Mouse (Mus musculus) kidney, postnatal 14 days (tissue): Measurements from ENCODE around the gene Chfr.
"Not testable (repeated sequence)": the region's sequence is repeated elsewhere in the genome, so short reads cannot be mapped to it uniquely, and the experiment has no call there.

ENCODE experiments used
- DNase-seq: peaks from one replicate; pipeline ENCODE4 v3.0.0; 2022; ENCODE audit warnings: mixed read lengths

The Chfr gene

DNA sequence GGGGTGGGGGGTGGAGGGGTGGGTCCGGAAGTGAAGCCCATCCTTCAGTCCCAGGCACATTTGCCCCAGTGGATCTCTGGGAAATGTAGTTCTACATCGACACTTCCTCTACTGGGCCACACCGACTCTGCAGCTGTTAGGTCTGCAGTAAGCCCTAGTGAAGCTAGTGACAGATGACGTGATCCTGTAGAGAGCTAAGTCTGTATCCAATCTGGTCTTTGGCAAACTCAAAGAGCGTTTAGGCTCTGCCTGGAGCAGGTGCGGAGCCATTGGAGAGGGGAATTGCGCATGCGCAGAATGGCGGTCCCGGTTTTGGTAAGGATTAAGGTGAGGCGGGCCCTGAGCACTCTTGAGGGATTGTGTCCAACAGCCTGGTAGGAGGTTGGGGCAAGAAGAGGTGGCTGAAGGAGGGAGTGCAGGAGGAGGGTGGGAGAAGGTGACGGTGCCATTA lies 25.6 kb upstream of the Chfr start, which contains the start of gene Zfp605:
Zfp605 (plus strand) TSS at position 102 of the 451 bp plus-strand sequence.
- DNase-seq: peak; percentile 91

DNA sequence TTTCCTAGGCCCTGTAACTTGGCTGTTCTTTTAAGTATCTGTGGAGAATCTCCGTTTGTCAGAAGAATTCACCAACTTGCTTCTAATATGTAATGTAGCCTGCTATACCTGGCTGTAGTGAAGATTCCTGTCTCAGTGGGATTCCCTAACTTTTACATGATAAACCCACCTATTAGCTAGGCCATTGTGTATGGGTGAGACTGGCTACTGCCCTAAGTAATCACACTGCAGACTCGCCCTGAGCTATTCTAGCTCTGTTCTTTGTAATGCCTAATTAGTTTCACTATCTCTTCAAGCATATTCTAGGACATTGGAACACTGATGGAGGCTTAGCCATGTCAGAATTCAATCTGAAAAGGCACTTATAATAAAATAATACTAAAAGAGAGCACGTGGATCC lies 13.3 kb upstream of the Chfr start:
- not testable (repeated sequence) for DNase-seq

DNA sequence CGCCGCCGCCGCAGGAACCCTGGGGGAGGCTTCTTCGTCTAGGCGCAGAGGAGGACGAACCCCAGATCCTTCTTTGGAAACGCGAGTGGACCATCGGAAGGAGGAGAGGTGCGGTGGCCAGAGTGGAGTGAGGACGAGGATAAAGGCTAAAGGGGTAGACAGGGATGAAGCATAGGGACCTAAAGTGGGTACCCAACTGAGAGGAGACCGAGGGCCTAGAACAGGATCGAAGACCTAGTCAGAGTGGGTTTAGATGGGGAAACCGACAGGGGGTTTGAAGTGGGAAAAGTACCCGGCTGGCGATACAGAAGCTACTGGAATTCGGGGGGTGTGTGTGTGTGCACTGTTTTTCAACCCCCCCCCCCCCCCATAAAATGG lies 434 bp downstream of the Chfr start:
- DNase-seq: no peak

DNA sequence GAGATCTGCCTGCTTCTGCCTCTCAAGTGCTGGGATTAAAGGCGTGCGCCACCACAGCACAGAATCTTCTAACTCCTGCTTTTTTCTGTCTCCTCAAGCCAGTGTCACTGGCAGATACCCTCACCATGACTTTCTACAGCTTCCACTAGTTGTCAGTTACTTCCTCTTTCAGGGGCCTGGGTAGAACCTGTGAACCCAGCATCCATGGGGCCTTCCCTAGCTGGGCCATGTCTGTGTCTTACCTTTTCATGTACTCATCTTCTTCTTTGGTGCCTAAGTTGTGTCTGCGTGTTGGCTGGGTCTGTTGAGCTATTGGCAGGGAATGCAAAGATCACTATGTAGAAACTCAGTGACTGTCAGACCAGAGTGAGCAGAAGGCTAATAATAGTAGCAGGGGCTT lies 2.2 kb downstream of the Chfr start:
- DNase-seq: no peak

DNA sequence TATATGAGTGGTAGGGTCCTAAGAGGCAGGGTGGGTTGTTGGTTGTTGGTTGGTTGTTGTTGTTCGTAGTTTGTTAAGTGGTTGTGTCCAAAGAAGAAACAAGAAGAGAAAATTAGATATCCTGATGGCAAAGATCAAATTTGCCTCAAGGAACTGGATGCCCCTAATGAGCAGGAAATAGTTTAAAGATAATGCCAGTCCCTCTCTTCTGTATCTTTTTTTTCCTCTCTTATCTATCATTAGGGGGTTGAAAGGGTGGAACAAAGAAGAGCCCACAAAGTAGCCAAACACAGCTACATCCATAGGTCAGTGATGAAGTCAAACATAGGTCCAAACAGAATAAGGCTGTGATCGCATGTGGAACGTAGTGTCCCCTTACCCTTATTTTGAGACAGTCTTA lies 3.7 kb downstream of the Chfr start:
- no peak for DNase-seq

DNA sequence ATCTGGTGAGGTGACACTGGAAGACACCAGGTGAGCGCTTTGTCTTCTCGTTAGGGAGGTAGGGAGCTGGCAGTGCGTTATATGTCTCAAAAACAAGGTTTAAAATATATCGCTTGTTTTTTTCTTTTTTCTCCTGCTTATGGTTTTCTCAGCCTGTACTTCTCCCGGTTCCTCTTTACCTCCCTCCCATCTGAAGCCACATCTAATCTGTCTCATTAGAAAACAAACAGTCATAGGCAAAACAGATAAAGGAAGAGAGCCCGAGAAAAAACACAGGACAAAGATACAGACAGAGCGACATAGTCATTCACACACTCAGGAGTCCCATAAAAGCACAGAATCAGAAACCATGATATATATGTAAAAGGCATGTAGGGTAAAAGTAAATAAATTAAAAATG lies 4.8 kb downstream of the Chfr start:
- no peak for DNase-seq

DNA sequence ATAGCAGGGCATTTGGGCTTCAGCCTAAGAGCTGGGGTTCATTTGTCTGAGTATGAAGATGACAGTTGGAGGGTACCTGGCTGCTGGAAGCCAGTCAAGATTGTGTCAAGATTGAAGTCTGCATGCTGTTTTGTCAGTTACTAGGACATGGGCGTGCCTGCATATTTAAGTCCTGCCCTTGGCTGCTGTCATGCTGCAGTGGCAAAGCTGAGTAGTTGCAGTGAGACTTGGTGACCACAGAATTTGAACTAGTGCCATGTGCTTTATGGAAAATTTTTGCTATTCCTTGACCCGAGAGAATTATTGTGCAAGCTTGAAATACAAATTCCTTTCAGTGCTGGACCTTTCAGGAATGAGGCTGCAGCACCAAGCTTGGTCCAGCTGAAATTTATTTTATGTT lies 6.7 kb downstream of the Chfr start:
- peak; percentile 27 for DNase-seq

DNA sequence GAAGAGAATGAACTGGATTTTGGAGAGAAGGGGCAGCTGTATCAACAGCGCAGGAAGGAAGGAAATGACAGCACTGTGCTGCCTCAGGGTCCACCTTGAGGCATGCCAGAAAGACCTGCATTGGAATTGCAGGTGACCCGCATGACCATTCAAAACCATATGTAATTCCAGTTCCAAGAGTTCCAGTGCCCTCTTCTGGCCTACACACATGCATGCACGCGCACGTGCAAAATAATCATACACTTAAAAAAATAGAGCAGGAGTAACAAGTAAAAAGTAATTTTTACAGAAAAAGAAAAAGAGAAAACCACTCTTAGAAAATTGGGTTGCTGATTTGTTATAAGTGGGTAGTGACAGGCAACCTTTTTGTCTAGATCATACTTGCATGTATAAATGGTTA lies 7.4 kb downstream of the Chfr start:
- DNase-seq: peak; percentile 9

DNA sequence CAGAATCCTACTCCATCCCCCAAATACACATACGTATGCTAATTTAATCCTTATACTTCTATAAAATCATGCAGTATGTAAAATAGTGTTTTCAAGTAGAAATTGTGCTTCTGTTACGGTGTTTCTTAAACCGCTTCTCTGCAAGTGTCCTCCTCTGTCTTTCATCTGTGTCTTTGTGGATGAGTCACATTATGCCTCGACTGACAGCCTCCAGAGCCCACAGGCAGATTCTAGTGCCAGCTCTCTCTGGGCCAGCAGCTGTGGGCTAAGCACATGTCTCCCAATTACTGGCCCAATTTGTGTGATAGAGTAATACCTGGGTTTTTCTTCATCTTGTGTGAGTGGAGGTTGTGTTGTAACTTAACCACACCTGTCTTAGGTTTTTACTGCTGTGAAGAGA lies 33.7 kb downstream of the Chfr start:
- DNase-seq: no peak

DNA sequence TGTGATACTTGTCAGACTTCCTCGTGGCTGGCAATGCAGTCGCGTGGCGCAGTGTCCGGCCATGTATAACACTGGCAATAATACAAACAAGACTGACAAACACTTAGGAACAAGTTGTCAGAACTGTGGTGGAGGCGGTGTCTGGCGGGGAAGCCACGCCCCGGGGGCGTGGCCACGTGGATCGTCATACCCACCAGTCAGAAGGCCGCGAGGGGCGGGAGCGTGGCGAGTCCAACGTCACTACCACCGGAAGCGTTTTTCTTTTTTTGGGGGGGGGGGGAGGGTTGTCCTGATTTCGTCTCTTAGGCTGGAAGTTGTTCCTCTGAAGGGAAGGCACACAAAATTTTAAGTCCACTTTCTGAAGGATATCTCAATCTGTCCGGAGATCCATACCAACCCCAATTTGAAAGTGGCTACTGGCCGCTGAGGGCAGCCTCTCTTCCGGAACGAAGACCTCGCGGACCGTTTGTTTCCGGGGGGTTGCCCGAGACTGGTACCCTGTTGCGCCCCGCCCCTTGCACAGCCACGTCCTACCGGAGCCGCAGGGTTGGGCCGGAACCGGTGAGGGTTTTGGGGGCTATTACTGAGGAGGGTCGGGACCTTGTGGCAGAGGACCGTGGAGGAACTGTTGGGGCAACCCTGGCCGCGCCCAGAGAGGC lies 40.8 kb downstream of the Chfr start, which contains the start of gene Golga3:
Golga3 (plus strand) TSS at position 340 of the 659 bp plus-strand sequence.
- DNase-seq: peak; percentile 97

DNA sequence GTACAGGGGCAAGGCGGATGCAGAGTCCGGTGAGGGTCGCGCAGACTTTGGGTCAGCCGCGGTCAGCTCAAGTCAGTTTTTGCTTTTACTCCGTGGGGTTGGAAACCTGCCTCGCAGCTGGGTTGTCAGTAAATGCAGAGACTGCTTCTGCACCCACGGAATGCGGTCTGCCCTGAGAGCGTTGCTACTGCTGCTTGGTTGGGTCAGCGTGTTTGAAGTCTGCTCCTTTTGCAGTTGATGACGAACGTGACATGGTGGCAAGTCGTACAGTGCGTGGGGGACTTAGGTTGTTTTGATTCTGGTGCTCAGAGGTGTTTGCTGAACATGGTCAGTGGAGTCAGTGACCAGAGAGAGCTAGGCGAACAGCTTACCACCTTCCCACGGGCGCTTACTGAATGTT lies 41.4 kb downstream of the Chfr start:
- no peak for DNase-seq

DNA sequence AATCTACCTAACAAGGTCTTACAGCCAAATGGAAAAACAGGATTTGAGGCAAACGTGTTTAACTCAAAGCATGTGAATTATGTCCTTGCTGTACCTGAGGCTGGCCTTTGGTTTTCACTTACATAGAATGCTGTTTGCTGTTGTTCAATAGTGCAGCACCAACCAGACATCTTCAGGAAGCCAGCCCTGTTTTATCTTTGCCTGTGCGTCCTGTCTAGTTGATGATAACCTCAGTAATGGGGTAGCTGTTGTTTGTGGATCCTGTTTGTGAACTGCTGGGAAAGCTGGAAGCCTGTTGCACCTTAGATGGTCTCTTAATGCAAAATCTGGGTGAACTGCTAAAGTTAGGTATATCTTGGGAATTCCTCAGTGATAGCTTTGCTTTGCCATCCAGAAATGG lies 43.0 kb downstream of the Chfr start:
- DNase-seq: no peak

DNA sequence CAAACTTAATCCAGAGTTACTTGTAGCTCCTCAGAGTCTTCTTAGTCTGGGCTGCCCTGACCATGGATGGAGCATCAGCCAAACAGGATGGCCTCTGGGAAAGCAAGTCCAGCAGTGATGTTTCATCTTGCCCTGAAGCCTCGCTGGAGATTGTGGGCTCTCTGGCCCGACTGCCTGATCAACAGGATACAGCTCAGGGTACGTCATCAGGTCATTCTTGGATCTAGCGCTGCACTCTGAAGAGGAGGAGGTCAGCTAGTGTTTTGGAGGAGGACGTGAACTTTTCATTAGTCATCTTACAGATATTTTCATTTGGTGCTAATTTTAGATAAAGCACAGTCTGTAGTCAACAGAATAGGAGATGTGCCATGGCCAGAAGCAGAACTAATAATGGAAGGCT lies 46.1 kb downstream of the Chfr start:
- DNase-seq: no peak

DNA sequence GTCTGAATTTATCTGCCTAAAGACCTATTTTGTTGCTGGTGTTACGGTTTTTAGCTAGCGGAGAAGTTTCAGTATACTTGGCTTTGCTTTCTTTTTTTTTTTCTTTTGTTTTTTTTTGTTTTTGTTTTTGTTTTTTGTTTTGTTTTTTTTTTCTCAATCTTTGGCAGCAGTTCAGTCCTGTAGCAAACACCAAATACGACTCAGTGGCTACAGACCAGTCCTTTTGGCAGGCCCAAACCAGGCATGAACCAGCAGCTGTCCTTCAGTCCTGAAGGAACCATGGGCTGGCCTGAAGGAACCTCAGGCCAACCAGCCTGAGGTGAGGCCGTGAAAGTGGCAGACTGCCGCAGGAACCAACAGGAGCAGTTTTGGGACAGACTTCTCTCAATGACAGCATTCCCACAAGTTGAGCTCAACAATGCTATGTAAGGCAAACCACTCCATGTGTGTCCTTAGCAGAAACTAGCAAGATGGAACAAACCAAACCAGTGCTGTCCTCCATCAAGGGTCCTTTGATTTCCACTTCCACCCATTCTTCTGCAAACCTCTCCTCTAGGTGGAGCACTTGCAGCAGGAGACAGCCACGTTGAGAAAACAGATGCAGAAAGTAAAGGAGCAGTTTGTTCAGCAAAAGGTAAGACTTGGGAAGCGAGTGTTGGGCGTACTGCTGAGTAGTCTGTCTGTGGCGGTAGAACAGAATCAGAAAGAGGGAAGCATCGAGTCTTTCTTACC lies 67.7 kb downstream of the Chfr start:
- peak; percentile 8 for DNase-seq

DNA sequence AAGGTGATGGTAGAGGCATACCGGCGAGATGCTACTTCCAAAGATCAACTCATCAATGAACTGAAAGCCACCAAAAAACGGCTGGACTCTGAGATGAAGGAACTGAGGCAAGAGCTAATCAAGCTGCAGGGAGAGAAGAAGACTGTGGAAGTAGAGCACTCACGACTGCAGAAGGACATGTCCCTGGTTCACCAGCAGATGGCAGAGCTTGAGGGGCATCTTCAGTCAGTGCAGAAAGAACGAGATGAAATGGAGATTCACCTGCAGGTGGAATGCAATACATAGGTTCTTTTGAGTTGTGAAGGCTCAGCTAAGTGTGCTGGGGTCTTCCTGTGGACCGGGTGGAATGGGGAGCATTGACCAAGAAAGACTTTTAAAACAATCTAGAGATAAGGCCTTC lies 69.1 kb downstream of the Chfr start:
- no peak for DNase-seq

DNA sequence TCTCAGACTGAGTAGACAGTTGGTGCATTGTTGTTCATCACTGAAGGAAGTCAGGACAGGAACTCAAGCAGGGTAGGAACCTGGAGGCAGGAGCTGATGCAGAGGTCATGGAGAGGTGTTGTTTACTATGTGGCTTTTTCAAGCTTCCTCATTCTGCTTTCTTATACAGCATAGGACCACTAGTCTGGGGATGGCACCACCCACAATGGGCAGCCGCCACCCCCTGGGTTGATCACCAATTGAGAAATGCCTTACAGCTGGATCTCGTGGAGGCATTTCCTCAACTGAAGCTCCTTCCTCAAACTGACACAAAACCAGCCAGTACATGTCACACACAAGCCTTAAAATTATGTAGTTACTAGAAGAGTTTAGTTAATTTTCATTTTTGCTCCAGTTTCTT lies 75.7 kb downstream of the Chfr start:
- DNase-seq: no peak

DNA sequence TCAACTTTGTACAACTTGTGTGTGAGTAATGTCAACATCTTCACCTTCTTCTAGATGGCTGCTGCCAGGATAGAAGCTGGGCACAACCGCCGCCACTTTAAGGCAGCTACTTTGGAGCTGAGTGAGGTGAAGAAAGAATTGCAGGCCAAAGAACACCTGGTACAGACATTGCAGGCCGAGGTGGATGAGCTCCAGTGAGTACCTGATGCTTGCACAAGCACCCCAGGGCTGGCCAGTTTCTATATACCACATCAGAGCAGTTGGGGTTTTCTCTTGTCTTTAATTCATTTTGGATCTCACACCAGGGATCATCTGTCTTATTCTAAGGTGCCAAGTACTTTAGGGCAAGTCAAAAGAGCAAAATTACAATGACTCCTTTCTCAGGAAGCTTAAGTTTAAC lies 81.1 kb downstream of the Chfr start:
- no peak for DNase-seq

DNA sequence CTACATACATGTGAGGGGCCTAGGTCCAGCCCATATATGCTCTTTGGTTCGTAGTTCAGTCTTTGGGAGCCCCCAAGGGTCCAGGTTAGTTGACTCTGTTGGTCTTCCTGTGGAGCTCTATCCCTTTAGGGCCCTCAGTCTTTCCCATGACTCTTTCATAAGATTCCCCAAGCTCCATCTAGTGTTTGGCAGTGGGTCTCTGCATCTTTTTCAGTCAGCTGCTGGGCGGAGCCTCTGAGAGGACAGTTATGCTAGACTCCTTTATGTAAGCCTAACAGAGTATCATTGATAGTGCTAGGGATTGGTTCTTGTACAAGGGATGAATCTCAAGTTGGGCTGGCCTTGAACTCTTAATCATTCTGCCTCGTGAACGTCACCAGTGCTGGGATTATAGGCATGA lies 84.7 kb downstream of the Chfr start:
- no peak for DNase-seq
